Mouse (Mus musculus) CH12.LX (cell line): ENCODE data around the gene Vps53. TPM values are rescaled to one million over a fixed set of nuclear protein-coding genes. Genes with fewer than 3 reads are reported as not detected.

Experiments
- DNase-seq: peaks from one replicate; pipeline ENCODE4 v3.0.0-alpha.2; 2013; ENCODE audit errors: extremely low read depth
- H3K27ac ChIP-seq: 2 replicates; pipeline ENCODE4 v1.5.1; 2012; ENCODE audit warnings: low read depth, mild to moderate bottlenecking, control low read depth, moderate library complexity; ENCODE audit not compliant: insufficient read depth
- H3K27me3 ChIP-seq: replicated peaks from 2 replicates; pipeline ENCODE3; 2012; ENCODE audit warnings: inconsistent platforms
- H3K36me3 ChIP-seq, 2 experiments: replicated peaks in 1 of 2; 2 replicates each; pipeline versions ENCODE3 to v1.6.1; 2012; ENCODE audit warnings: inconsistent platforms in 1 of 2, low read length in 1 of 2, mild to moderate bottlenecking in 1 of 2, mixed read lengths in 1 of 2, moderate library complexity in 1 of 2; ENCODE audit not compliant: control insufficient read depth in 1 of 2, insufficient read depth in 1 of 2
- H3K4me1 ChIP-seq, 2 experiments: 2 replicates each; pipeline ENCODE4 v1.6.1; 2012; ENCODE audit warnings: inconsistent platforms in 1 of 2, moderate library complexity in 1 of 2; ENCODE audit not compliant: insufficient read depth in 2 of 2, control insufficient read depth in 1 of 2
- H3K4me2 ChIP-seq: 2 replicates; pipeline ENCODE4 v1.6.1; 2012; ENCODE audit warnings: low read depth, mild to moderate bottlenecking, control low read depth; ENCODE audit not compliant: poor library complexity, insufficient read depth, severe bottlenecking
- H3K4me3 ChIP-seq, 3 experiments: fragments of 150-350 bp in 1 of 3; sonication (generic) in 1 of 3; replicated peaks in 1 of 3; 2 replicates each; pipeline versions ENCODE3 to v1.5.1; 2011 to 2012; ENCODE audit warnings: low read depth in 2 of 3, low read length in 2 of 3, mild to moderate bottlenecking in 2 of 3, moderate library complexity in 2 of 3, control low read depth in 1 of 3, improper control_type of control experiment in 1 of 3, inconsistent platforms in 1 of 3, mixed read lengths in 1 of 3; ENCODE audit not compliant: poor library complexity in 1 of 3
- H3K79me2 ChIP-seq: replicated peaks from 2 replicates; pipeline ENCODE4 v1.6.1; 2012; ENCODE audit warnings: mild to moderate bottlenecking, moderate library complexity; ENCODE audit not compliant: control insufficient read depth, poor library complexity, insufficient read depth, severe bottlenecking; ENCODE audit errors: extremely low read depth
- H3K9ac ChIP-seq: 2 replicates; pipeline ENCODE4 v1.6.1; 2012; ENCODE audit warnings: low read depth, mild to moderate bottlenecking, control low read depth, moderate library complexity; ENCODE audit not compliant: insufficient read depth
- H3K9me3 ChIP-seq: replicated peaks from 2 replicates; pipeline ENCODE3; 2012; ENCODE audit warnings: low read length, inconsistent platforms, mixed read lengths
- CHD2 ChIP-seq: IDR thresholded peaks from 2 replicates; pipeline ENCODE4 v1.6.1; 2011; ENCODE audit warnings: low read length, improper control_type of control experiment
- CTCF ChIP-seq, 2 experiments: IDR thresholded peaks in 1 of 2; conservative IDR thresholded peaks in 1 of 2; 2 replicates each; pipeline ENCODE4 v1.5.1; 2011 to 2012; ENCODE audit warnings: low read depth in 2 of 2, low read length in 2 of 2, improper control_type of control experiment in 1 of 2, inconsistent platforms in 1 of 2, mild to moderate bottlenecking in 1 of 2, moderate library complexity in 1 of 2
- E2F4 ChIP-seq: IDR thresholded peaks from 2 replicates; pipeline ENCODE4 v1.6.1; 2011; ENCODE audit warnings: low read depth, low read length, improper control_type of control experiment; ENCODE audit not compliant: insufficient replicate concordance
- ELF1 ChIP-seq: IDR thresholded peaks from 2 replicates; pipeline ENCODE4 v1.6.1; 2014; ENCODE audit warnings: low read depth, mild to moderate bottlenecking, inconsistent platforms, low read length, improper control_type of control experiment
- ETS1 ChIP-seq: conservative IDR thresholded peaks from 2 replicates; pipeline ENCODE4 v1.6.1; 2012; ENCODE audit warnings: low read depth, mild to moderate bottlenecking, inconsistent platforms, low read length, improper control_type of control experiment, moderate library complexity
- GABPA ChIP-seq: IDR thresholded peaks from 2 replicates; pipeline ENCODE4 v1.6.1; 2012; ENCODE audit warnings: low read depth, low read length, improper control_type of control experiment, inconsistent platforms; ENCODE audit not compliant: insufficient replicate concordance
- IRF4 ChIP-seq: IDR thresholded peaks from 2 replicates; pipeline ENCODE4 v1.6.1; 2014; ENCODE audit warnings: low read depth, mild to moderate bottlenecking, inconsistent platforms, low read length, improper control_type of control experiment
- JUND ChIP-seq: conservative IDR thresholded peaks from 2 replicates; pipeline ENCODE4 v1.6.1; 2011; ENCODE audit warnings: low read depth, low read length, improper control_type of control experiment
- KAT2A ChIP-seq: IDR thresholded peaks from 2 replicates; pipeline ENCODE4 v1.6.1; 2012; ENCODE audit warnings: low read length, improper control_type of control experiment, inconsistent platforms; ENCODE audit not compliant: insufficient replicate concordance
- MAFK ChIP-seq: IDR thresholded peaks from 2 replicates; pipeline ENCODE4 v1.6.1; 2011; ENCODE audit warnings: low read length, improper control_type of control experiment; ENCODE audit not compliant: insufficient replicate concordance
- MEF2A ChIP-seq: IDR thresholded peaks from 2 replicates; pipeline ENCODE4 v1.6.1; 2014; ENCODE audit warnings: low read depth, mild to moderate bottlenecking, inconsistent platforms, low read length, improper control_type of control experiment, borderline replicate concordance
- NELFE ChIP-seq: IDR thresholded peaks from 2 replicates; pipeline ENCODE4 v1.6.1; 2011; ENCODE audit warnings: low read depth, low read length, improper control_type of control experiment
- NRF1 ChIP-seq: IDR thresholded peaks from 2 replicates; pipeline ENCODE4 v1.6.1; 2014; ENCODE audit warnings: low read depth, mild to moderate bottlenecking, inconsistent platforms, low read length, improper control_type of control experiment, moderate library complexity
- POLR2A ChIP-seq: IDR thresholded peaks from 2 replicates; pipeline ENCODE4 v1.6.1; 2011; ENCODE audit warnings: low read depth, mild to moderate bottlenecking, improper control_type of control experiment, low read length
- RCOR1 ChIP-seq: conservative IDR thresholded peaks from 2 replicates; pipeline ENCODE4 v1.6.1; 2012; ENCODE audit warnings: low read depth, mild to moderate bottlenecking, inconsistent platforms, low read length, improper control_type of control experiment
- SMC3 ChIP-seq: IDR thresholded peaks from 2 replicates; pipeline ENCODE4 v1.6.1; 2011; ENCODE audit warnings: low read depth, low read length, improper control_type of control experiment
- TBP ChIP-seq: conservative IDR thresholded peaks from 2 replicates; pipeline ENCODE4 v1.6.1; 2011; ENCODE audit warnings: low read depth, low read length, improper control_type of control experiment
- UBTF ChIP-seq: IDR thresholded peaks from 2 replicates; pipeline ENCODE4 v1.6.1; 2012; ENCODE audit warnings: low read depth, mild to moderate bottlenecking, inconsistent platforms, low read length, improper control_type of control experiment, moderate library complexity
- USF2 ChIP-seq: conservative IDR thresholded peaks from 2 replicates; pipeline ENCODE4 v1.6.1; 2011; ENCODE audit warnings: low read depth, low read length, improper control_type of control experiment
- ZC3H11A ChIP-seq: IDR thresholded peaks from 2 replicates; pipeline ENCODE4 v1.6.1; 2012; ENCODE audit warnings: low read depth, mild to moderate bottlenecking, inconsistent platforms, low read length, improper control_type of control experiment
- ZKSCAN1 ChIP-seq: IDR thresholded peaks from 2 replicates; pipeline ENCODE4 v1.6.1; 2012; ENCODE audit warnings: low read depth, inconsistent platforms, low read length, improper control_type of control experiment, borderline replicate concordance
- ZMIZ1 ChIP-seq: IDR thresholded peaks from 2 replicates; pipeline ENCODE4 v1.6.1; 2012; ENCODE audit warnings: low read depth, mild to moderate bottlenecking, inconsistent platforms, low read length, improper control_type of control experiment
- dilution Hi-C: fragments of 300-500 bp; cut with MboI; formaldehyde crosslinking; loops from 2 replicates; pipeline ENCODE4 v1.14.3; 2020; ENCODE audit warnings: low sequenced_read_pairs; ENCODE audit not compliant: extremely low pct_unique_long_range_greater_than_20kb, extremely low pct_ligation_motif_present
- in situ Hi-C: fragments of 300-500 bp; cut with MboI; formaldehyde crosslinking; loops from 3 replicates; pipeline ENCODE4 v1.14.3; 2019; ENCODE audit warnings: low sequenced_read_pairs, low pct_ligation_motif_present, low pct_unique_long_range_greater_than_20kb, mixed read lengths
- polyA plus RNA-seq: library from polyadenylated mRNA; unstranded; fragments of >175 nt; gene quantifications from 2 replicates; pipeline ENCODE4 v1.2.1, GENCODE M21; 2012; ENCODE audit warnings: low read depth; ENCODE audit not compliant: insufficient read length
- total RNA-seq, 2 experiments: library from RNA; depleted of rRNA; stranded (reverse); fragments of 300-350 nt in 1 of 2; fragments of >200 nt in 1 of 2; gene quantifications; 2 replicates each; pipeline ENCODE4 v1.2.3; 2012 to 2014

The Vps53 gene
- total and polyA plus RNA-seq, 3 experiments: 56.1 to 70.7 (median 62.2) TPM

GRCm38 (mm10) chr11:76210228-76210985 lies 31.0 kb upstream of the Vps53 start:
- Histone ChIP-seq H3K4me2 (no peak overlapping the region), H3K4me3 (no peak overlapping the region), H3K36me3 (peaks cover 61 to 85% of the 10 kb centered on the region in 2 experiments), H3K9me3 (no peaks in the 10 kb centered on the region)
- no peak for TF ChIP-seq UBTF
- no peak for TF ChIP-seq ZKSCAN1
- no peak for TF ChIP-seq CTCF (conservative IDR thresholded peaks at IDR 0.05 in 1 of 2, IDR thresholded peaks at IDR 0.05 in 1 of 2; ENCODE audit: low read depth in 2 of 2, low read length in 2 of 2)
- no peak for TF ChIP-seq CHD2
- TF ChIP-seq MAFK: no peak
- no peak for TF ChIP-seq USF2
- no peak for TF ChIP-seq KAT2A
- no peak for TF ChIP-seq ELF1
- no peak for TF ChIP-seq NELFE
- no peak for TF ChIP-seq TBP
- TF ChIP-seq JUND: no peak
- no peak for TF ChIP-seq POLR2A
- no peak for TF ChIP-seq RCOR1
- no peak for TF ChIP-seq MEF2A
- no peak for TF ChIP-seq NRF1
- TF ChIP-seq ZC3H11A: no peak
- TF ChIP-seq IRF4: no peak
- TF ChIP-seq SMC3: no peak
- TF ChIP-seq, all 38 proteins: peak for 0
- Histone ChIP-seq H3K27ac (no peak overlapping the region), H3K27me3 (no peaks in the 10 kb centered on the region), H3K4me1 (peaks cover 0 to 14% of the 10 kb centered on the region in 2 experiments; a peak in 2 of 4 replicates), H3K79me2 (0 out of 2 replicates have a peak, but pooled peaks cover 4% of the 10 kb centered on the region), H3K9ac (no peak overlapping the region)
- in situ Hi-C loops: no loop called here
- dilution Hi-C loops: no loop called here
- no peak for DNase-seq

- in situ Hi-C loops: no loop called here
These were observed 27.3 kb upstream of the Vps53 start for GRCm38 (mm10) chr11:76206793-76207192.

More at GRCm38 (mm10) chr11:76206793-76207192, 27.3 kb upstream of the Vps53 start:
- no peak overlapping the region for H3K9ac ChIP-seq
- no peak overlapping the region for H3K27ac ChIP-seq
- no peak overlapping the region for H3K4me3 ChIP-seq
- H3K4me2 ChIP-seq: no peak overlapping the region
- peaks cover 0 to 9% of the 10 kb centered on the region in 2 experiments; a peak in 2 of 4 replicates for H3K4me1 ChIP-seq
- H3K9me3 ChIP-seq: no peaks in the 10 kb centered on the region
- H3K27me3 ChIP-seq: peaks cover 15% of the 10 kb centered on the region
- H3K79me2 ChIP-seq: no peaks in the 10 kb centered on the region
- TF ChIP-seq RCOR1 (no peak), GABPA (no peak), E2F4 (no peak), ETS1 (no peak), ELF1 (no peak), ZMIZ1 (no peak)
- no peak for DNase-seq
- peaks cover 39 to 54% of the 10 kb centered on the region in 2 experiments for H3K36me3 ChIP-seq
- dilution Hi-C loops: no loop called here
